Mouse (Mus musculus) stomach, embryonic 16.5 days (tissue): ENCODE results near the gene 4930404H24Rik. TPM values are rescaled to one million over a fixed set of nuclear protein-coding genes. Genes with fewer than 3 reads are reported as not detected.
"Not testable (repeated sequence)": the region's sequence is repeated elsewhere in the genome, so short reads cannot be mapped to it uniquely, and the experiment has no call there.

Experiments used
- ATAC-seq: fragments of 200-750 bp; cut with Nextera tagmentation; 2 replicates; pipeline ENCODE4 v1.8.0; 2017; ENCODE audit warnings: moderate number of reproducible peaks, moderate TSS enrichment; ENCODE audit not compliant: insufficient read depth, low FRiP score
- H3K27ac ChIP-seq: fragments of 300-500 bp; sonication (generic); 2 replicates; pipeline ENCODE4 v1.5.1; 2014; ENCODE audit warnings: low read length
- H3K27me3 ChIP-seq: fragments of 300-500 bp; sonication (generic); 2 replicates; pipeline ENCODE4 v1.6.1; 2014; ENCODE audit warnings: low read length, control low read depth, mixed read lengths; ENCODE audit not compliant: control insufficient read depth, insufficient read depth
- H3K36me3 ChIP-seq: fragments of 300-500 bp; sonication (generic); 2 replicates; pipeline ENCODE4 v1.6.1; 2014; ENCODE audit warnings: low read length; ENCODE audit not compliant: control insufficient read depth, insufficient read depth
- H3K4me1 ChIP-seq: fragments of 300-500 bp; sonication (generic); 2 replicates; pipeline ENCODE4 v1.6.1; 2014; ENCODE audit warnings: low read length, control low read depth, mixed read lengths; ENCODE audit not compliant: control insufficient read depth, insufficient read depth
- H3K4me2 ChIP-seq: fragments of 300-500 bp; sonication (generic); 2 replicates; pipeline ENCODE4 v1.6.1; 2014; ENCODE audit warnings: low read depth, low read length, mixed read lengths
- H3K4me3 ChIP-seq: fragments of 300-500 bp; sonication (generic); replicated peaks from 2 replicates; pipeline ENCODE4 v1.5.1; 2014; ENCODE audit warnings: mild to moderate bottlenecking, low read length
- H3K9ac ChIP-seq: fragments of 300-500 bp; sonication (generic); 2 replicates; pipeline ENCODE4 v1.6.1; 2014; ENCODE audit warnings: low read length
- H3K9me3 ChIP-seq: fragments of 300-500 bp; sonication (generic); replicated peaks from 2 replicates; pipeline ENCODE4 v1.6.1; 2016; ENCODE audit warnings: low read length, control low read depth; ENCODE audit not compliant: control insufficient read depth
- WGBS: fragments of 180-500 bp; shearing (Covaris S2); extraction: QIAGEN DNeasy Blood & Tissue Kit; methylation state at CpG from one replicate; pipeline ENCODE4 v1.1.7; 2014; 5-methylcytosine and 5-hydroxymethylcytosine counted together
- polyA plus RNA-seq: library from polyadenylated mRNA; unstranded; fragments of >200 nt; fragmentation: Nextera tagmentation; extraction: Ambion mirVana; gene quantifications from 2 replicates; pipeline ENCODE4 v1.2.1, GENCODE M21; 2015

Gene 4930404H24Rik
- polyA plus RNA-seq, 1 experiment from 2014 or later: not detected

- H3K27ac ChIP-seq: no peak overlapping the region
- 52% methylated on average over 5 of the region's 5 CpGs for WGBS
- no peak for ATAC-seq
- no peaks in the 10 kb centered on the region for H3K36me3 ChIP-seq
- H3K4me3 ChIP-seq: no peak overlapping the region
- H3K4me2 ChIP-seq: no peak overlapping the region
- H3K27me3 ChIP-seq: peaks cover 4% of the 10 kb centered on the region; the same call in 1 of the 2 replicates
- H3K9me3 ChIP-seq: no peaks in the 10 kb centered on the region
- no peak overlapping the region for H3K9ac ChIP-seq
- H3K4me1 ChIP-seq: peaks cover 29% of the 10 kb centered on the region
These were observed 1.6 kb upstream of the 4930404H24Rik start for GRCm38 (mm10) chr2:153490940-153491339.

- WGBS: 20% methylated on average over 18 of the region's 18 CpGs
- no peak overlapping the region for H3K27ac ChIP-seq
- H3K27me3 ChIP-seq: peaks cover 4% of the 10 kb centered on the region; the same call in 1 of the 2 replicates
- H3K9me3 ChIP-seq: no peaks in the 10 kb centered on the region
- ATAC-seq: no peak
- peak overlapping the region; percentile 49 for H3K4me3 ChIP-seq
- peak overlapping the region; percentile 70 for H3K4me2 ChIP-seq
- H3K36me3 ChIP-seq: no peaks in the 10 kb centered on the region
- peaks cover 36% of the 10 kb centered on the region for H3K4me1 ChIP-seq
- peak overlapping the region; percentile 72 for H3K9ac ChIP-seq
These were observed 945 bp upstream of the 4930404H24Rik start for GRCm38 (mm10) chr2:153491512-153492178.

- peaks cover 4% of the 10 kb centered on the region; the same call in 1 of the 2 replicates for H3K27me3 ChIP-seq
- WGBS: under 1% methylated on average over 24 of the region's 24 CpGs
- H3K4me1 ChIP-seq: peaks cover 40% of the 10 kb centered on the region
- peak overlapping the region; percentile 70 for H3K4me2 ChIP-seq
- no peaks in the 10 kb centered on the region for H3K36me3 ChIP-seq
- no peak overlapping the region for H3K27ac ChIP-seq
- H3K9ac ChIP-seq: peak overlapping the region; percentile 72
- ATAC-seq: peak; percentile 1; the same call in 1 of the 2 replicates
- peak overlapping the region; percentile 49 for H3K4me3 ChIP-seq
- H3K9me3 ChIP-seq: no peaks in the 10 kb centered on the region
These were observed 442 bp upstream of the 4930404H24Rik start for GRCm38 (mm10) chr2:153492179-153492517.

GRCm38 (mm10) chr2:153493393-153493731 is 772 bp downstream of the 4930404H24Rik start:
- 32% methylated on average over 2 of the region's 2 CpGs for WGBS
- Histone ChIP-seq H3K4me3 (peak overlapping the region; percentile 49), H3K9me3 (no peaks in the 10 kb centered on the region), H3K4me2 (peak overlapping the region; percentile 70), H3K36me3 (no peaks in the 10 kb centered on the region), H3K27me3 (peaks cover 4% of the 10 kb centered on the region; the same call in 1 of the 2 replicates), H3K4me1 (peaks cover 40% of the 10 kb centered on the region), H3K9ac (peak overlapping the region; percentile 72; the same call in 1 of the 2 replicates), H3K27ac (peak overlapping the region; percentile 62; the same call in 1 of the 2 replicates)
- no peak for ATAC-seq

- 0 out of 2 replicates have a peak overlapping the region, but pooled peaks have one; percentile 9 for H3K9ac ChIP-seq
- no peak overlapping the region for H3K4me2 ChIP-seq
- no peaks in the 10 kb centered on the region for H3K36me3 ChIP-seq
These were observed 1.2 kb downstream of the 4930404H24Rik start for GRCm38 (mm10) chr2:153493781-153494292.

GRCm38 (mm10) chr2:153494293-153494811 is 1.8 kb downstream of the 4930404H24Rik start:
- H3K4me1 ChIP-seq: peaks cover 40% of the 10 kb centered on the region
- peak; percentile 4; the same call in 1 of the 2 replicates for ATAC-seq
- H3K4me3 ChIP-seq: no peak overlapping the region
- 24% methylated on average over 9 of the region's 9 CpGs for WGBS
- H3K4me2 ChIP-seq: no peak overlapping the region
- H3K27me3 ChIP-seq: peaks cover 4% of the 10 kb centered on the region; the same call in 1 of the 2 replicates
- peak overlapping the region; percentile 62 for H3K27ac ChIP-seq
- H3K9me3 ChIP-seq: no peaks in the 10 kb centered on the region
- peak overlapping the region; percentile 9; the same call in 1 of the 2 replicates for H3K9ac ChIP-seq
- H3K36me3 ChIP-seq: no peaks in the 10 kb centered on the region

More at GRCm38 (mm10) chr2:153493781-153494292, 1.2 kb downstream of the 4930404H24Rik start:
- 16% methylated on average over 6 of the region's 6 CpGs for WGBS
- ATAC-seq: peak; percentile 42; the same call in 1 of the 2 replicates
- Histone ChIP-seq H3K27me3 (peaks cover 4% of the 10 kb centered on the region; the same call in 1 of the 2 replicates), H3K4me1 (peaks cover 40% of the 10 kb centered on the region), H3K27ac (peak overlapping the region; percentile 62), H3K4me3 (no peak overlapping the region), H3K9me3 (no peaks in the 10 kb centered on the region)

GRCm38 (mm10) chr2:153495391-153495790 is 2.8 kb downstream of the 4930404H24Rik start:
- not testable (repeated sequence) for ATAC-seq, H3K36me3 ChIP-seq, H3K9me3 ChIP-seq, H3K27me3 ChIP-seq, H3K4me3 ChIP-seq, H3K27ac ChIP-seq, H3K9ac ChIP-seq, H3K4me2 ChIP-seq
- peaks cover 40% of the 10 kb centered on the region for H3K4me1 ChIP-seq
- WGBS: 85% methylated on average over 4 of the region's 4 CpGs

- H3K9me3 ChIP-seq: no peaks in the 10 kb centered on the region
- peak overlapping the region; percentile 67 for H3K27ac ChIP-seq
- no peaks in the 10 kb centered on the region for H3K36me3 ChIP-seq
- peak overlapping the region; percentile 26 for H3K9ac ChIP-seq
- ATAC-seq: peak; percentile 22; the same call in 1 of the 2 replicates
- H3K27me3 ChIP-seq: peaks cover 4% of the 10 kb centered on the region; the same call in 1 of the 2 replicates
- no peak overlapping the region for H3K4me2 ChIP-seq
- H3K4me1 ChIP-seq: peaks cover 40% of the 10 kb centered on the region
- no peak overlapping the region for H3K4me3 ChIP-seq
- 53% methylated on average over 4 of the region's 4 CpGs for WGBS
These were observed 3.2 kb downstream of the 4930404H24Rik start for GRCm38 (mm10) chr2:153495818-153496217.

- Histone ChIP-seq H3K4me3 (no peak overlapping the region), H3K27ac (peak overlapping the region; percentile 67), H3K4me1 (peaks cover 40% of the 10 kb centered on the region), H3K9me3 (no peaks in the 10 kb centered on the region), H3K4me2 (no peak overlapping the region), H3K36me3 (no peaks in the 10 kb centered on the region), H3K9ac (peak overlapping the region; percentile 43), H3K27me3 (peaks cover 3% of the 10 kb centered on the region; the same call in 1 of the 2 replicates)
- WGBS: 79% methylated on average over 6 of the region's 6 CpGs
- no peak for ATAC-seq
These were observed 3.7 kb downstream of the 4930404H24Rik start for GRCm38 (mm10) chr2:153496301-153496700.
